Mouse (Mus musculus): ENCODE data around the gene Rhov. TPM values are rescaled to one million over a fixed set of nuclear protein-coding genes. Genes with fewer than 3 reads are reported as not detected.

The Rhov gene
- total RNA-seq, 2 experiments from 2014 or later, result not detected

DNA sequence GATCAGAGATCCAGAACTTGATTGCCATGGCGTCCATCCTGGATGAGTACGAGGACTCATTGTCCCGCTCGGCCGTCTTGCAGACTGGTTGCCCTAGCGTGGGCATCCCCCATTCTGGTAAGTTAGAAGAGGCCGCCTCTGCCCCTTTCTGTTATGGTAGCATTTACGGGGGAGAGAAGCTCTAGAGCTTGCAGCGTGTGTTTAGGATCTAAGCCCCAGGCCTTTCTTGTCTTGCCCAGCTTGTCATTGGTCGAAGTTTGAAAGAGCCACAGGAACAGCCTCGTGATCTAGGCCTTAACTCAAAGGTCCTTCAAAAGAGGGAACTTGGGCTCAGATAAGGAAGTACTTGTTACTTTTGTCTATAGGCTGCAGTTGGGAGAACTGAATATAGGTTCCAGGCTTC, 17.9 kb upstream of the Rhov start:
- no peak for DNase-seq

DNA sequence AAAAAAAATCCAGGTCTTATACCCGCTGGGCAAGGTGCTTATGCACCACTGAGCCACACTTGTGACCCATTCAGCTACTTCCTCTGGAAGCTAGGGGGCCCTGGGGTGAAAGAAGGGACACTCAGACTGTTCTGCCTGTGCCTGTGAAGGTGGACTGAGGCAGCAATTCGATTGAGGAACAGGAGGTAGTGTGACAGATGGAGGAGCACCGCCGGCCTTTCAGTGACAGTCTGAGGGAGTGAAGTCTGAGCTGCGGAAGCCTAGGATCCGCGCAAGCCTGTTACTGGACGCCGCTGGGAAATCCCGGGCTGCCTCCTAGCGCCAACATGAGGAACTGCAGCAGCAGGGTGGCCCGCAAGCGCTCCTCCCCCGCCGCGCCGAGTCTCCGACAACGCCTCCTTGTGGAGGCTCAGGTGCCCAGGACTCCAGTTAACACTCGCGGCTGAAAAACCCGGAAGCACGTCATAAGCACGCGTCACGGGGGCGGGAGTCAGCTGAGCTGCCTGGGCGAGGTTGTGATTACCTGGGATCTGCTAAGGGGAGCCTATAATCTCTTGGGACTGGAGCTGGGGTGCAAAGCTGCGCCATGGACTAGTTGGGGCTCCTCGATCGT, 17.3 kb upstream of the Rhov start, which contains the start of gene Vps18:
TSS of gene Vps18 (plus strand) at position 471 of the 613 bp plus-strand sequence.
- DNase-seq, result peak; percentile 97

GRCm38 (mm10) chr2:119287372-119287771, 16.3 kb upstream of the Rhov start:
- no peak for DNase-seq

GRCm38 (mm10) chr2:119281899-119282565, 11.0 kb upstream of the Rhov start:
- no peak for DNase-seq

DNA sequence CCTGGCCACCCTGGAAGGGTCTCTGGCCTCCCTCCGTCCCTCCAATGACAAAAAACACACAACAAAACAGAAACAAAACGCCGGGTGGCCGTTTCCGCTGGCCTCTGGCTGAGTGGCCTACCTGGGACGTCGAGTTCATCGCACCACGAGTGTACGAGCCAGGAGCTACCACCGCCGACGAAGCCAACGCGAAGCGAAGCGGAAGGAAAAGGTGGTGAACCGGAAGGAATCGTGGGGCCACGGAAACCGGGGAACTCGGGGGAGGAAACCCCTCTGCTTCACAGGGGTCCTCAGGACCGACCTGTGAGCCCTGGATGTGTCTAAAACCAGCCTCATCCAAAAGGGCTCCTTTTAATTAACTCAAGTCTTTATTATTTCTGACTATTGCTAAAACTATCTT, 6.7 kb upstream of the Rhov start:
- DNase-seq, result no peak

- no peak for DNase-seq
These were observed 5.9 kb upstream of the Rhov start for GRCm38 (mm10) chr2:119276926-119277325.

DNA sequence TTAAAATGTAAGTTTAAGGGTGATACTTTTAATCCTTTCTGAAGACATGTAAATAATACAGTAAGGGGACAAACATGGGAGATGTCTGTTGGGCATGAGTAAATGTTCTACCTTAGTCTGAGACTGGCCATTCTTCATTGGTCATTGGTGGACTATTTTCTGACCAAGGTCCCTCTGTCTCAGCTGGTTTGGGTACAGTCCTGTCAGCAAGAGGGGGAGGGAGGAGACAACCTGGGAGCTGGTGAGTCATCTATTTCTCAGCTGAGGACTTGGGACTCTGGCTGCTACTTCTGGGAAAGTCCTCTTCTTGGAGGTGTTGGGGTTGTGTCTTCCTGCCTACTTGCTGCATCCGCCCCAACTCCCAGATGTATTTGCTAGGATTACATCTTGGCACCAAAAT, 3.1 kb upstream of the Rhov start:
- no peak for DNase-seq

DNA sequence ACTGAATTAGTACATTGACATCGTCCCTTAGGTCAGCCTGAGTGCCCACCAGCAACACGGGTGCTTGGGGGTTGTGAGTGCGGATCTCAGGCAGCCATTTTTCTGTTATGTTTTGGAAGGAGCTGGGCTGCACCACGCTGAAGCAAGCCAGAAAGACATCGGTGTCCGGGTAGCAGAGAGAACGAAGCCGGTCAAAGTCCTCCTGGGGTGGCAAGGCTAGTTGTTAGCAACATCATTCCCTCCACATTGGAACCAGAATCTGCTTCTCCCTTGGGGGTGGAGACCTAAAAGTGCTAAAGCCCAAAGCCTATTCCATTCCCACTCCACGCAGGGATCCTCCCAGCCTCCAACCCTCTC, 808 bp downstream of the Rhov start:
- no peak for DNase-seq

DNA sequence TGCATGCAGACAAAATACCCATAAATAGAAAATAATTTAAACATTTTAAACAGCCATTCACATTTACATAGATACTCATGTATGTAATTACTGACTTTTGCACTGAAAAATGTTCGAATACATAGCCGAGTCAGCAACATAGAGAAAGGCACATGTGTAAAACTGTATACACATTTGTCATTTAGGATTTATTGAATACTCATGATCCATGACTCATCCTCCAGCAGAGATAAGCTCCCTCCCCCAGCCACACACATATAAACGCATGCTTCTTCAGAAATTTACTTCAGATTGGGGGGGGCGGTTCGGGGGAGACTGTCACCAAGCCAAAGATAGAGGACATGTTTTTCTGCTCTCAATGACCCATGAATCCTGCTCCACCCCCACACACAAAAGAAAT, 7.3 kb downstream of the Rhov start:
- no peak for DNase-seq

- DNase-seq, result peak; percentile 57
These were observed 8.1 kb downstream of the Rhov start for GRCm38 (mm10) chr2:119262978-119263377.

GRCm38 (mm10) chr2:119261326-119261725, 9.7 kb downstream of the Rhov start:
- no peak for DNase-seq

DNA sequence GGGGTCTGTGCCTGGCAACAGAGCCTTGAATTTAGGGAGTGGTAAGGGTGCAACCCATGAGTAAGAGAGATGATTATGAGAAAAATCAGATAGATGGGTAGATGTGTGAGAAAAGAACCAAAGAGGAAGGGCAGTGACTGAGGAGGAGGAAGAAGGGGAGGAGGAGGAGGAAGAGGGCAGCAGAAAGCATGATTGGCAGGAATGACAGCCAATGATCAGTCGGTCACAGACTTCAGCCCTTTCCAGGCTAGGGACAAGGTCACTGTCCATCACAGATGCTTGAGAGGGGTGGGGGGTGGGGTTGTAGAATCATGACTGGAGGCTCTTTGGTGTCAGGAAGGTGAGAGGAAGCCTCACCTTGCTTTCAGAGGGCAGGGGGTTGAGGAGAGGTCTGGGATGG, 10.6 kb downstream of the Rhov start:
- DNase-seq, result no peak

DNA sequence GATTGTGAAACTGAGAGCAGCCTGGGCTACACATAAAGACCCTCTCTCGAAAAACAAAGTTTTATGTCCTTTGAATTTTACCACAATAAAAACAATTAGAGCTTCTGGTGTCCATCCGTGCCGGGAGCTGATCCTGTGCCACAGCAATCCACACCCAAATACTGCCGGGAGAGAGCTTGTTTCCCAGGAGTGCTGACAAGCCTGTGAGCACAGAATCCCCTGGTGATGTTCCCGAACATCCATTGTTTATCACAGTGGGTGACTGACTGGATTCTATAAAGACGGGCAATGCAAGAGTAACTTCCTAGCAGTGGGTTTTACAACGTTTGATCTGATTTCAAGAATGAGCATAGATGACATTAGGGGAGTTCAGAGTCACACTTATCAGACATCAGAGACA, 16.1 kb downstream of the Rhov start:
- DNase-seq, result no peak

DNA sequence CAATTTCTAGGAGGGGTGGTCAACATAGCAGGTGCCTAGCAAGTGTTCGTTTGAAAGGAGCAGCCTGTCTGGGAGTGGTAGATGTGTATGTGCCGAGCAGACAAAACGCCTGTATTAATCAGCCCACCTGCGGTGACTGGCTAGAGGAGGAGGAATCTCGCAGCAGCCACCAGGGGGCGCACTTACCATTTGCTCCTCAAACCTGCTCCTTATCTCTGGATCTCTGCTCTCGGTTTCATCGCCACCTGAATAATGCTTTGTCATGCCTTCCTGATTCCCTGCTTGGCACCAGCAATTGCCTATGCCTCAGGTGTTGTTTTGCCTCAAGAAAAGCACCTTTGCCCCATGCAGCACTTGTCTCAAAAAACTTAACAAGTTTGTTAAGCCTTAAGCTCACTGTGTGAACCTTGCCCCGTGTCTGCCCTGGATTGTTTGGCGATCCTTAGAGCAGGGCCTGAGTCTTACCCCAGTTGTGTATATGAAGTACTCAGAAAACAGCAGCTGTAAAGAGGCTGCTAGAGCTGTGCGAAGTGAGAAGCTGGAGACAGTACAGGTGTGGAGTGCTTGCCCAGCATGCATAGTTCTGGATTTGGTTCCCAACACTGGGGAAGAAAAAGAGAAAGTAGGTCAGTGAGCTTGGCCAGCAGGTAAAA, 20.1 kb downstream of the Rhov start:
- DNase-seq, result peak; percentile 92

DNA sequence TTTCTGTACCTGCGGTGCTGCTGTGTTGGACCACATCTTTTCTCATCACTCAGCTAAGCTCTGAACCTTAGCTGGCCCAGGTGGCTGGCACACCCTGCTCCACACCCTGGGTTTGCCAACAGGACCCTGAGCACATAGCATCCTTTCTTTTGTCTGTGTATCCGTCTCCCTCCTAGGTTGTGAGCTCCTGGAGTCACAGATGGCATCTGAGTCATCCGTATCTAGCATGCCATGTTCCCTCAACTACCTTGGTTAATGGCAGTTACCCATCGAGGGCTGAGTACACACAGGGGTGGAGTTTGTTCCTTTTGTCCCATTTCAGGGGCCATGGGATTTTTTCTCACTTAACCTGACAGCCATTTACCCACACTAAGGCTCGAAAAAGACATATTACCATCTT, 20.7 kb downstream of the Rhov start:
- DNase-seq, result no peak

DNA sequence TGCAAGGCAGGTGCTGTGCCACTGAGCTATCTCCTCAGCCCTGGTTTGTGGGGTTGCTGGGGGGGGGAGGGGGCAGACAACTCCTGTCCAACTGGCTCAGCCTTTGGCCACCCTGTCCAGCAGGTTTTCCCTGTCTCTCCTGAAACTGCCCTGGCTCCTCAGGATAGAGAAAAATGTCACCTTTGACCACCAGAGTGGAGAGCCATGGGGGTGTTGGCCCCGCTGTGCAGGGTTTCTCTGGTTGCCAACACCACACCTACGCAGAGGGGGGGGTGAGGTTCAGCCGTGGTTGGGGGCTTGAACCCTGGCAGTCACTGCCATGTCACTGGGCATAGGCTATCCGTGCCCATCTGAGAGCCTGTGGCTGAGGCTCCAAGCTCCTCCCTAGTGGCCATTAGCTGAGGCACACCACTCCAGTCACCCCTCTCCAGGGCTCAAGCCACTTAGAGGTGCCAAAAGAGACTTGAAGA, 21.4 kb downstream of the Rhov start:
- no peak for DNase-seq

DNA sequence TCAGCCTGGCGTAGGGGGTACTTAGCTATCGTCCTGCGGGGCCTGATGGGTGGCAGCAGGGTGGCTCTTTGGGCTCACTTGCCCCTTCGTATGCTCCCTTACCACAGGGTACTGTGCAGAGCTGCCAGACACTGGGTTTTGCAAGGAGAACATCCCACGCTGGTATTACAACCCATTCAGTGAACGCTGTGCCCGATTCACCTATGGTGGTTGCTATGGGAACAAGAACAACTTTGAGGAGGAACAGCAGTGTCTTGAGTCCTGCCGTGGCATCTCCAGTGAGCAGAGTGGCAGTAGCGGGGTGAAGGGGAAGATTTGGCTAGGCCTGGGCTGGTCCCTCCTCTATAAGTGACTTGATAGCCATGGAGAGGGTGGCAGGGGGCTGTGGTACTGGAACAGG, 23.2 kb downstream of the Rhov start:
- DNase-seq, result no peak

GRCm38 (mm10) chr2:119245246-119245645, 25.8 kb downstream of the Rhov start:
- DNase-seq, result no peak

DNA sequence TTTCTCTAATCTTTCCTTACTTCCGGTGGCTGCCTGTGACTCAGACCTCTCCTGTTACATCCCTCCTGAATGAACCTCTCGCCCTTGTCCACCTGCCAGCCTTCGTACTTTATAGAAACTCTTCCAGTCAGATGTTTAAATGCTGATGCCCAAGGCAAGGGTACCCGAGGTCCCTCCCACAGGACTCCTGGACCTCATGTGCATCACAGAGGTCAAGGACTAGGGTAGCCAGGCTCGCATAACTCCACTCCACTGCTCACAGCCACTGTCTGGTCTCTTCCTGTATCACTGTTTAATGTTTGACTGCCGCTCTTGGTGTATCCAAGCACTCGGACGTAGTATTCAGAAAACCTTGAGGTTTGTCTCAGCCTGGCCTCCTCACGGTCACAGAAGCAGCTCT, 28.5 kb downstream of the Rhov start:
- DNase-seq, result no peak

DNA sequence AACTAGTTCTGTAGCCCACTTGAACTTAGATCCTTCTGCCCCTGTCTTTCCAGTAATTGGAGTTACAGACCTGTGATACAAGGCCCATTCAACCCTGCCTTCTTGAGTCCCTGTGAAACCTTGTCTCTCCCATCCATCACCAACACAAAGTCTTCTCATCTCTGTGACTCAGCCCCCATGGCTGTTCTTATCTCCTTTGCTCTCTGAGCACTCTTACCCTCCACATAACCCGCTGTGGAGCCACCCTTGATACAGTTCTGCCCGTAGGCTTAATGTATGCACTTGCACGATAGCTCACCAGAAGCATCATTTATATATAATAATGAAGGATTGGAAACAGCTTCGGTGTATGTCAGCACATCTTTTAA, 30.3 kb downstream of the Rhov start:
- no peak for DNase-seq

DNA sequence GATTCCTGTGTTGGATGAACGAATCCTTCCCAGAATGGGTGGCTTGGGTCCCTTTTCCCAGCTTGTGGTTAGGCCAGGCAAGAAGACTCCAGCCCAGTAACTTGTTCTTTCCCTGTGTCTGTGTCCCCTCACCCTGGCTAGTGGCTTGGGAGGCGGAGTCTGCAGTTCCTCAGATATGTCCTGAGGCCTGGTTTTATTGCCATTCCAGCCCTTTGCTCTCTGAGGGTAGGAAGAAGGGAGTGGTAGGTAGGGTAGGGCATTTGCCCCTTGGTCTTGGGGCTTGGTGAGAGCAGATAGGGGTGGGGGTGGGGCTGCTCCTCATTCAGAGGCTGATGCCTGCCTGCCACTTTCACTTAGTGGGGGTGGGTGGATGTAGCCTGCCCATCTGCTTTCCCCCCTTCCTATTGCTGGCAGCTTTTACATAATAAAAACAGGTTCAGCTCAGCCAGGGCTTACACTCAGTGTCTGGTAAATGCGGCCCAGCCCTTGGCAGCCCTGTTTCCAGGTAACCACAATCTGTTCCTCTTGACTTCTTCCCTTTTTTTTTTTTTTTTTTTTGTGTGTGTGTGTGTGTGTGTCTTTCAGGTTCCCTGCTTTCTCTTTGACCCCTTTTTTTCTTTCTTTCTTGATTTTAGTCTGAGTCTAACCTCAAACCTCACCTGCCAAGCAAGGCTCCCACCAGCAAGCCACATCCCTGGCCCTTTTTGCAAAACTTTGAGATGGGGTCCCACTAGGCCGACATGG, 30.8 kb downstream of the Rhov start:
- no peak for DNase-seq

DNA sequence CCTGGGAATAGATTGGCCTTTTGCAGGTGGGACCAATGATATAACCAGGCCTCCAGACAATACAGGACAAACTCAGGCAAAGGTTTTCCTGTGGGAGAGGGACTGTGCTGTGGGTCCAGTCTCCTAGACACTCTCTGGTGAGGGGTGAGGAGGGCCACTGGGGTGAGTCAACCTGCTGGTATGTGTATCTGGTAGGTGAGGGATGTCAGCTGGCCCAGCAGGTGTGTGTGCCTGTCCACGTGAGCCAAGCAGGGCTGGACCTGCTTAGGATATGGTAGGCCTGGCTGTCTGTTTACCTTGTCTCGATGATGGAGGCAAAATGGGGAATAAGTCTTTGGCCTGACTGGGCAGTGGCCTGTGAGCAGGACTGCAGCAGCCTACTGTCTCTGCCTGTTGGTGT, 32.4 kb downstream of the Rhov start:
- DNase-seq, result no peak

- DNase-seq, result peak; percentile 19
These were observed 33.2 kb downstream of the Rhov start for GRCm38 (mm10) chr2:119237871-119238220.
